Mouse (Mus musculus): ENCODE results near the gene Daam1.

The Daam1 gene

DNA sequence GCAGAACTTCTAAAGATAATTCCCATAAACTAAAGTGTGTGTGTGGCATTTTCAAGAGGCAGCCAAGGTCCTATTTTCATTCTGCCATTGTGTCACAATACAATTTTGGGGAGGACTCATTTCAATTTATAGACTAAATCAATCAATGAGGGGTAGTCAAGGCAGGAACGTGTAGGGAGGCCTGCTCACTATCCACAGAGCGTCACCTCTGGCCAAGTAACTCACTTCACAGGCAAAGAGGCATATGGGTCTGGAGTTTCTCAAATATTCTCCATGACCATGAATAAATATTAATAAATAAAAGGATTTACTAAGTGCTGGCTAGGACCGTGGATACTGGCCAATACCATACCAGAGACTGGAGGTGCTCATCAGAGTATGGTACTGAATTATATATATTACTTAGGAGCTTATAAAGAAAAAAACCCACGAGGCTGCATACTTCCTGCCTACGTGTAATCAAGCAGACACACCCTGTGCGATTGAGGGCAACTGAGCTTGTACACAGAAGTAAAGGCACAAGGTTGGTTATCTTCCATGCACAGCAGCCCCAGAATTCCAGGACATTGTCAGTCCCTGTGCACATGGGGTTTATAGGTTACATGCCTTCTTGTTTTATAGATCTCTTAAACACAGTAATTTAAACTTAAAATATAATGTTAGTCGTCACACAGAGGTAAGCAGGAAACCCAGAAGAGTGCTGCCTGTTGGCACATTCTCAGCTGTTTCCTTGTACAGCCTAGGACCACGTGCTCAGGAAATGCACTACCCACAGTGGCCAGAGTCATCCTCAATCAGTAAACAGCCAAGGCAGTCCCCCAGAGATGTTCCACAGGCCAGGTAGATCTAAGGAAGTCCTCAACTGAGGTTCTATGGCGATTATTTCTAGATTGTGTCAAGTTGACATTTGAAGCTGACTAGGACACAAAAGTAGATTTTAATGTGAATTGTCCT, 101.8 kb downstream of the Daam1 start:
- WGBS, result 71% methylated on average over 9 of the region's 9 CpGs

DNA sequence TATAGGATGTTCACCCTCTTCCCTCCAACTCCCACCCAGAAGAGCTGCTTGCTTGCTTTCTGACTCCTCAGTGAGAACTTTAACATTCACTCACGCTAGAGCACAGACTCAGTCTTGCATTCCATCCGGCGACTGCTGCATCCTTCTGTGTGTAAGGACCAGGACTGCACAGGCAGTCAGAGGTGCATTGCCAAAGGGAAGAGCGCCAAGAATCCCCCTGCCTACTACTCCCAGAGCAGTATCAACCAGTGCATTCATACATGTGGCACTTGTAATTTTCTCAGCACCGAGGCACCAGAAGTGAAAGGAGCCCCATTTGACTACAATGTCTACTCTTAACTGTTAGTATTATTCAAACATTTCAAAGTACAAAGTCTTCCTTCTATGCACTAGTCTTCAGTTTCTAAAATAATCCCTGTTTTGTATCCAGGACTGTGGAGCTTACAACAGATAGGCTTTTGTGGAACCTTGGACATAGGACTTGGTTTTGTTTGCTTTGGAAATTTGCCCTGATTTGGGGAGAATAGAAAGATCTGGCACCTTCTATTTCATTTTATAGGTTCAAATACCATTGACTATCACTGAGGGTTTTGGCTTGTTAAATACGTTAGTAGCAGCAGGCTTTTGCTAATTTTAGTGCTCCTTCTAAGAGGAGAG, 103.2 kb downstream of the Daam1 start:
- 33% methylated on average over 6 of the region's 6 CpGs for WGBS

DNA sequence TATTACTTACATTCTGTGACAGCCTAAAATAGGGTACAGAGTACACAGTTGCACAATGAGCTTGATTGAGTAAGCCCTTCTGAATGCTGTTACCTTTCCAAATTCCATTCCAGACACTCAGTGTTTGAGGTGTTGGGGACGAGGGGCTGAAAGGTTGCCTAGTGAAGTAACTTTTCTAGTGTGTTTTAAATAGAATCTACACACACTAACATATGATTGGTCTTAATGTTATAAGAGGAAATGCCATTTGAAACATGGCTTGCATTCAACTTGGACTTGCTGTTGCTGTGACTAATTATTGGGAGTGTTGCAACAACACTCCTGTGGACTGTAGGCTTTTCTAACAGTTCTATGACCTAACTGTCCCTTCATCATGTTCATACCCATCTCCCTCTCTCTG, 105.8 kb downstream of the Daam1 start:
- 84% methylated on average over 1 of the region's 1 CpGs for WGBS

DNA sequence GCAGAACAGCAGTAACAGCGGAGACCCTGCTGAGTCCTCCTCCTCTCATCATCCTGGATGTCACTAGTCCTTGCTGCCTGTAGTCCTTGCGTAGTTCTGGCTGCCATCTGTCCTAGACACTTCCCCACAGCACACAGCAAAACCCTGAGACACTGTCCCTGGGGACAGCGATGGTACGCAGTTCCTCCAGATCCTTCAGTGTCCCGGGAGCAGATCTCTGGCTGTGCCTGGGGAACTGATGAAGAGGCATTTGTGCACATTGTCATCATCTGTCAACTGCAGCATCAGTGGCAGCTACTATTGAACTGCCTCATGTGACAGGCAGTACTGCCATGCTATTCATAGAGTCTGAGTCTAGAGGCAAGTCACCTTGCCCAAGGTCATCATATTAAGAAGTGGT, 107.6 kb downstream of the Daam1 start:
- 70% methylated on average over 5 of the region's 5 CpGs for WGBS

DNA sequence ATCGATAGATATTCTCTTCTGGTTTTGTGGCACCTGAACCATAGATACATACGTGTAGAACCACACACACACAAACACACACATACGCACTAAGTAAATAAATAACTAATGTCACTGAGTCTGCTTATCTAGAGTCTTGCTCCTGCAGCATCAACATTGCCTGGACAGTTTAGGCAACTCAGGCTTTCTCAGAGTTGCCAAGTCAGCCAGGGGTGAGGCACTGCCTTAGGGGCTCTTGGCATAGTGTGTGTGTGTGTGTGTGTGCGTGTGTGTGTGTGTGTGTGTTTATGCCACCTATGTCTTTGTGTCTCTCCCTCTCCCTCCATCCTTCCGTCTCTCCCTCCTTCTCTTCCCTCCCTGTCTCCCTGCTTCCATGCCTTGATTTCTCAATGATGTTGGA, 110.4 kb downstream of the Daam1 start:
- WGBS, result 92% methylated on average over 5 of the region's 5 CpGs

DNA sequence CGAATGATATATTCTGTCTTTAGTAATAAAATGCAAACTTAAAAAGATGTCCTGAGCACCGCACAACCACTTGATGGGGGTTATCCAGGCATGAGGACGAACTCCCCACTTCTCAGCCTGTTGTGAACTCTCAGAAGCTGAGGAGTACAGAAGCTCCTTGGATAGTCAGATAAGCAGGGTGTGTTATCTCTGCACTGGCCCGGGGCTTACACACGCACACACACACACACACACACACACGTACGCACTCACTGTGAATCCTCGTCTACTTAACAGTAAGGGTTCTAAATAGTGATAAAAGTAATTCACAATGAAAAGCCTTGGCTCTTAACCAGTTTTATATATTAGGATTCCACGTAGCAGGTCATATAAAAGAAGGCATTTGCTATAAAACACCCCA, 112.2 kb downstream of the Daam1 start:
- 92% methylated on average over 9 of the region's 9 CpGs for WGBS

DNA sequence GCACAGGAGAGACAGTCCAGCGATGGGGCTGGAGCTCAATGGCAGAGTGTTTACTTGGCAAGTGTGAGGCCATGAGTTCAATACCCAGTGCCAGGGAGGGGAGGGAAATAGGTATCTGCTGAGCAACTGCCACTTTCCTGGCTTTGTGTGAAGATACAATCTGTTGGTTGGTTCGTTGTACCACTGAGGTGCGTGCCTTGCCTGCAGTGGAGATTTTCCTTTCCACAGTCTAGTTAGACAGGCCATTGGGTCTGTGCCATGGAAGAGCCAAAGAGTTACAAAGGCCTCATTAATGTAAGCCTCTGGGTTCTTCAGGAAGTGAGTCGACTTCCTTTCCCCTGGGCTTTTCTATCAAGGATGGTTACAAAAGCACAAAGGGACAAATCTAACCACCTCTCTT, 112.8 kb downstream of the Daam1 start:
- 67% methylated on average over 4 of the region's 4 CpGs for WGBS

DNA sequence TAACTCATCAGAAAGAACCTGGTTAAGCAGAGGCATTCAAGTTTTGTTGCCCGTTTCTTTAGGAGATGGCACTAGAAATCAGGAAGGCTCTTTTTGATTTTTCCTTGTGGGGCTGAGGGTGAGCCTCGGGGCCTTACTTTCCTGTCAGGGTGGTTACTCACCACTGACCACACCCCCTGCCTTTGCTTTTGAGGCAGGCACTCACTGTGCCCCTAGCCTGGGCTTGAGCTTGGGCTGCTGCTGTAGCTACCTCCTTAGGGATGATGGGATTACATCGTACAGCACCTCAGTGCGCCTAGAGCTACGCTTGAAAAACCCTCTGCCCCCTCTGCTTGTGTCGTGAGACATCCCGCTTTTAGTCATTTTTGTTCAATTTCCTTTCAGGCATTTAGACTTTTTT, 115.0 kb downstream of the Daam1 start:
- WGBS, result 76% methylated on average over 7 of the region's 7 CpGs

DNA sequence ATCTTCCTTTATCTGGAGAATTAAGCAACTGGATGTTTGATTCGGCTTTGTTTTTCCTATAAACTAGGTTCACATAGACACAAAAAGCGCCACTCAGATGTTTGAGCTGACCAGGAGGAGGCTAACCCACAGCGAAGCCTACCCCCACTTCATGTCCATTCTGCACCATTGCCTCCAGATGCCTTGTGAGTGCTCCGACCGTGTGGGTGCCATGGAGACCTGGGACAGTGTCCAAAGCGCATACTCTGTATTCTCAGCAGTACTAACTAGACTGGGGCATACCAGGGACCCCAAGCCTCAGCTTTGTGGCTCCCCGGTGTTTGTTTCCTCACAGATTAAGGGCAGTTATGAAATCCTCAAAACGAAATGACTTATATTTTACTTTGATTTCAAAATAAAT, 115.6 kb downstream of the Daam1 start:
- 52% methylated on average over 8 of the region's 8 CpGs for WGBS

DNA sequence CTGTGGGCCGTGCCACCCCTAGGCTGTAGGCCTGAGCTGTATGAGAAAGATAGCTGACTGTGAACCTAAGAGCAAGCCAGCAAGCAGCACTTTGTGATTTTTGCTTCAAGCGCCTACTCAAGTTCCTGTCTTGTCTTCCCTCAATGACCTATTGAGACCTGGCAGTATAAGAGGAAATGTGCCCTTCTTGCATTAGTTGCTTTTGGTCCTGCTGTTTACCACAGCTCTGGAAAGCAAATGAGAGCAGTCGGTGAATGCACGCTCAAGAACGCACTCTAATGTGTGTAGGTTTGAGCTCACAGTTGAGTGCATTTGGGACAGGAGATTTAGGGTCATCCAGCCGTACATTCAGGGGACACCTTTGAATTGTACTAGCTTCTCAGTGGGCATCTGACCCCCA, 118.1 kb downstream of the Daam1 start:
- 94% methylated on average over 6 of the region's 6 CpGs for WGBS

DNA sequence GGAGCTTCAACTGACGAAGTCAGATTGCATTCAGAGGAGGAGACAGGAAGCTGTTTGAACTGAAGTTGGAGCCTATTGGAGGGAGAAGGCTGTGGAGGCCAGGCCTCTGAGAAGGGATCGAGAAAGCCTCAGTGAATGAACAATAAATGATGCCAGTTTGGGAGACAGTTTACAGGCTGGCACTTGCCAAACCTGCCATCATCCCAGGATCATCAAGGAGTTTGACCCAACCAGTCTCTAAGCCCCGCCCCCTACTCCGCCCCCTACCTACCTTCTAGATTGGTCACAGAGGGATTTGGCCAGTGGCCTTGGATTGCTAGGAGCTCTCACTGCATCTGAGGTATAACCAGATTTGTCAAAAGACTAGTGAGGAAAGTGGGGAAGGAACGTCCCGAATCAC, 118.7 kb downstream of the Daam1 start:
- WGBS, result 89% methylated on average over 6 of the region's 6 CpGs

DNA sequence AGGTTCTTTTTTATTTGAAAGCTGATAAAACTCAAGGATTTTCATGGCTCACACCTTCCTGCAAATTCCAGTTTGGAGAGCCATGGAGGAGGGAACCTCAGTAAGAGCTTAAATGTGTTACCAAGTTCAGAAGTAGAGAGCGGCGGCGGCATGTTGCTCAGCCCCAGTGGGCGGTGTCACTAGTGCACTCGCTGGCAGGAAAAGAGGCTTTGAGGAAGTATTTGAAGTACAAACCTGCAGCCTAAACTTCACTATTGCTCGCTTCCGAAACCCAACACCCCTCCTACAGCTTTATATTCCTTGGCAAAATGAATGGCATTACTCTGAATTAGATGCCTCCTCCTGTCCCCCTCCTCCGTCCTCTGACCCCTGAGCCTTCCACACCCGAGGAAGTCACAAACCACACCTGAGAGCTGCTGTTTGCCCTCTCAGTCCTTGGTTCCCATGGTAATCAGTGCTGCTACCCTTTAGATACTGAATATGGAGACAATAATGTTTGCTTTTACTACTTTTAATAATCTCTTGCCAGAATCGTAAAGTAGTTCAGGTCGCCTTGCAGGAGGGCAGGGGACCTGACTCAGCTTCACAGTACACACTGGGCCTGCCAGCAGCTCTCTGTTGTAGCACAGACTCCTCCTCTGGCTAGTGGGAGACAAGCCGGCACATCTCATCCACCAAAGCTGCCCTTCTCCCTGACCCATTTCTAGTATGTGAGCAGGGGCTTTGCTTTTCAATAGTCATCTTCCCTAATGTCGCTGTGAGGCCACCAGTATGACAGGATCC, 119.4 kb downstream of the Daam1 start:
- WGBS, result 64% methylated on average over 13 of the region's 13 CpGs

DNA sequence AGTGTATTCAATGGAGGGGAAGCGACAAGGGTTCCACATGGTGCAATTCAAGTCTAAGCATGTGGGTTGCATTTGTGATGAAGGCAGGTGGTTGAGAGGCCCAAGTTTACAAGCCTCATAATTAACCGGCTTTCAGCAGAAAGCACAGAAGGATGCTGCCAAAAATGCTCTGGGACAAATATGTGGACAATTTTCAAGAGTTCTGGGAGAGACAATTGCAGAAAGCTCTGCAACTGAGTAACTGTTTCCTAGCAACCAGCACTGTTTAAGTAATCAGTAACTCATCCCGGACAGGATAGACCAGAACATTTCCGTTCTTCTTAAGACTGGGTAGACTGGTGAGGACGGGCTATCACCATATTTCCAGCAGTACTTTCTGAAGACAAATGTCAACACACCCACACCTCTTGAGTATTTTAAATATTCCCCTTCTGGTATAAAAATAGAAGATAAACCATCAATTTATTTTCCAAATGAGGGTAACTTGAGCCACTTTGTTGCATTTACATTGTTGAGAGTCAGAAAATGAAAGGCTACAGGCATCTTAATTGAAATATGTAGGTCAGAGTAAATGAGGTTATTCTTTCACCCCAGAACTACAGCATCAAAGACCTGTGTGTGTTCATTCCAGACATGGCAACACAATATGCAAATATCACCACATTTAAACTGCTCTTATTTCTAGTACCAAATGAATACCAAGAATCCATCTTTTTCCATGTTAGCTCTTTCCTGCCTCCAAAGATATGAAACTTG, 123.5 kb downstream of the Daam1 start:
- 35% methylated on average over 5 of the region's 5 CpGs for WGBS

DNA sequence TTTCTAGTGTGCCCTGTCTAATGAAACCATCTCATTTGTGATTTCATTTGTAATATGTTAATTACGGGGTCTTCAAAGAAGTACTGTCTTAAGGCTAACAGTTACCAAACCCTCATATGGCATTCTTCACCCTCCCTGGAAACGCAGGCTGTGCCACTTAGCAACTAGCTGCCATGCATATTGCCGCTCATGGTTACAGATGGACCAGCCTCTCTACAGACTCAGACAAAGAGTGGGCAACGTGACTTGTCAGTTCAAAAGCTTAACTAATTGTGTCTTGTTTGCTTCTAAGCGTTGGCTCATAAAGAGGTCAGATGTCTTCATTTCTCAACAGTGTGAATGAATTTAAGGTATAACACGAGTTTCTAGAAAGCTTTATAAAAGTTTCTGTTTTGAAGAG, 126.1 kb downstream of the Daam1 start:
- 58% methylated on average over 6 of the region's 6 CpGs for WGBS

DNA sequence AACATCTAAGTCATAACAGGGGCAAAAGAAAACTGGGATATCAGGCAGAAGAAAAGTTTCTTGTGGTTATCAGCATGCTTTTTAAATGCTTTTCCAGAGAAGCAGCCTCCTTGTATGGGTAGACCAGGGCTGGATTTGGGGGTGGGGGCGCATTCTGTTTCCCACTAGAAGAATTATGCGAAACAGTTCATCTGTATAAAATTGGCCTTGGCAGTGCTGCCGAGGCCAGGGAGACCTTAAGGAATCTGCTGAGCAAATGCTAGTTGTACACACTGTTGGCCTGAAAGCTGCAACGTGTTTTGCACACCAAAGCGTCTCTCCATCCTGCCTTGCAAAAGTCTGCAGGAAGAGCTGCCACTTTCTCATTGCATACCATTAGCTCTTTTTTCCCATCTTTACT, 126.6 kb downstream of the Daam1 start:
- 56% methylated on average over 5 of the region's 5 CpGs for WGBS

DNA sequence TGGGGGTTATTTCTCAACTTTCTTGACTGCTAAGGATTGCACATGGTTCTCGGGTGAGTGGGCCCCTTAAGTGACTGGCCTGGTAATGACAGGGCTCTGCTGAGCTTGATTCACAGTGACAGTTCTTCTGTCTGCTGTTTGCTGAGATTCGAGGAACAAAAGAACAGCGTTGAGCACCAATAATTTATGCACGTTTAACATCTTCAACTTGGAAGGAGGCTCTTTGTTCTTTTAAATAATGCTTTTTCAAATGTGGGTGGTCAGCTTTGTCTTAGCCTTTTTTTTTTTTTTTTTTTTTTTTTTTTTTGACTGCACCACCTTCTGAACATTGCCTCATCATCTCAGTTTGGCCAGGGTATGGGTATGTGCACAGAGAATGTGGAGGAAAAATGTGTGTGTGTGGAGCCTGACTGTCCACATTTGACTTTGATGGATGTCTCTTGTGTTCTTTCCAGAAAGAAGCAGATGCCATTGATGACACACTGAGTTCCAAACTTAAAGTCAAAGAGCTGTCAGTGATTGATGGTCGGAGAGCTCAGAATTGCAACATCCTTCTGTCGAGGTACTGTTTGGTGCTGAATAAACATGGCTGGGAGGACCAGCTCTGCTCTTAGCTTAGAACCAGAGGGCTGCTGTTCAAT, 128.6 kb downstream of the Daam1 start:
- WGBS, result 50% methylated on average over 6 of the region's 6 CpGs

DNA sequence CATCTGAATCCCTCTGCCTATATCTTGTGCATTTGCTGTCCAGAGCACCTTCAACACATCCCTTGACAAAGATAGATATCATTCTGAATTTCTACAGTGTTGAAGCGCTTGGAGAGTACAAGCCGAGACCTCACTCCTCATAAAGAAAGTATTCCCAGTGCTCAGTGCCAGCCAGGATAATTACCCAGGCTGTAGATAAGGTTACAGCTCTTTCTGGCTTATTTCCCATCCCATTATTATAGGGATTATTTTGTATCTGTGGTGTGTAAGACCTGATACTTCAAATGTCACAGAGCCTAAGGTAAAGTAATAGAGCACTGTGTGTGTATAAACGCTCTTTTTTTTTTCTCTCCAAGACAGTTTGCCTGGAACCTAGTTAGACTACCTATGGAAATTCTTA, 130.8 kb downstream of the Daam1 start:
- 98% methylated on average over 3 of the region's 3 CpGs for WGBS

DNA sequence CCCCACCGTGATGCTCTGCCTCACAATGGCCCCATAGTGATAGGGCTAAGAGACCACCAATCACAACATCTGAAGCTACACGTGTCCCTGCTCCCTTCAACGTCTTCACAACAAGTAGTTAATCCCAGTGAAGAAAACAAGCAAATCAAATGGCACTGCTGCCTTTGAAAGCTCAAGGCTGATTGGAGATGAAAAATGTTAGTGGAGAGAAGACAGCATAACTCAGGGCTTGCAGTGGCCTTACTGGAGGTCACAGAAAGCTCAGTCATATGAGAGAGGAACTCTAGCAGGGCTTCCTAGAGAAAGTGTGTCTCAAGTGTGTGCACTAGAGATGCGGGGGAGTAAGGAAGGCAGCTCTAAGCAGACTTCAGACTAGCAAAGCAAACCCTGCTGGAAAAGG, 131.7 kb downstream of the Daam1 start:
- WGBS, result 77% methylated on average over 4 of the region's 4 CpGs

DNA sequence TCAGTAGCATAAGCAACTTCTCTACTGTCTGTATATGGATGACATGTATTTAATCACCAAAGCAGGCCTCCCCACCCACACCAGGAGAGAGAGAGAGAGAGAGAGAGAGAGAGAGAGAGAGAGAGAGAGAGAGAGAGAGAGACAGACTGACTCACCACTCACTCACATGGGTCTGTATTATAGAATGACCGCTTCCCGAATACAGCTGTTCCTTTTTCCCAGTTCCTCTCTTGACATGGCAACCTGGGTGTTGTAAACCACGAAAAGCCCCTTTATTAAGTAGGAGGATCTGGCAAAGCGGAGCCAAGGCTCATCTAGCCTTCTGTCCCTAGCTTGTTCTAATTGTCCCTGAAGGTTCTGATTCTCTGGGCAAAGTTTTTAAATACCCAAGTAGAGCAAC, 137.7 kb downstream of the Daam1 start:
- 69% methylated on average over 4 of the region's 4 CpGs for WGBS

DNA sequence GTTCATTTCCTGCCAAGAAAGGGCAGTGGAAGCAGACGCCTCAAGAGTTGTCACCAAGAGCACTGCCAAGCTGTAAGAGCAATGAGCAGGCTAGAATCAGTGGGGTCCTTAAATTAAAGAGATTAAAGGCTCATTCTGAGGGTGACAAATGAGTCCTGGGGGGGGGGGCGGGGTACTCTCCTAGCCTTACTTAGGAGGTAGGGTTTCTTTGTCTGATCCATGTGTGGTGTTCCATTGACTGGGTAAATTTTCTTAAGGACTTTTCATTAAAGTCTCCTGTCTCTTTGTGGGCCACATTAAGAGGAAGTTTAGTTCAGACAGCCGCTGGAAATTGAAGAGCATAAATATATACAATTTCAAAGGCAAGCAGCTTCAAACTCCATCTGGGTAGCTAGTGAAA, 138.1 kb downstream of the Daam1 start:
- WGBS, result 20% methylated on average over 3 of the region's 3 CpGs

DNA sequence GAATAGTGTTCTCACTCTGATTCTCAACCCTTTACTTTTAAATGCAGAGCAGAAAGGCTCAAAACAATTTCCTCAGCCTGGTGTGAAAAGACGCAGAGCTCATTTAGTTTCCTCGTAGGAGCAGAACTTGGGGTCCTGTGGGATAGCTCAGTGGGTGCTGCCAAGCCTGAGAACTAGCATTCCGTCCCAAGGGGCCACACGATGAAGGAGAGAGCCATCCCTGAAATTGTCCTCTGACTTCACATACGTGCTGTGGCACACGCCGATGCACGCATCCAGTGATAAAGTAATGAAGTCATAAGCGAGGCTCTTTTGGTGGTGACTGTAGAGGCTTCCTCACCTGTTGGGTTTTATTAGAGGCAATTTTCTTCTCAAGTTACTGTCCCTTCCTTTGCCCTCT, 138.6 kb downstream of the Daam1 start:
- 64% methylated on average over 9 of the region's 9 CpGs for WGBS

Data from cerebral cortex, adult 2 months (tissue).